ENCODE assay signal across 16 mouse cellular contexts in genomic region chr3:120982218-120982617, GRCm38 (mm10).
DNase-seq lines count a peak whose midpoint lies in the region; ATAC-seq lines count a peak whose summit lies in the region.
"Had no signal": no experiment of that assay in that cellular context is flagged by ENCODE, and none has a peak within 500 bp of the region (broad histone marks: within the 10 kb centered on the region; RNA-seq: fewer than 3 reads in every experiment).

No protein-coding gene starts in this region.

- no peaks in the 10 kb centered on the region for H3K36me3 ChIP-seq in hindbrain, embryonic 11.5 days (ENCODE audit: control insufficient read depth, insufficient read depth, low read length)
- no peaks in the 10 kb centered on the region for H3K36me3 ChIP-seq in hindbrain, embryonic 16.5 days (ENCODE audit: control insufficient read depth, insufficient read depth, low read length)
- H3K36me3 ChIP-seq in forebrain, embryonic 16.5 days (ENCODE audit: control insufficient read depth, insufficient read depth), result no peaks in the 10 kb centered on the region
- no peaks in the 10 kb centered on the region for H3K36me3 ChIP-seq in neural tube, embryonic 15.5 days
- H3K36me3 ChIP-seq: heart, embryonic 12.5 days; intestine, embryonic 15.5 days had no signal

- peak; percentile 5 for DNase-seq in hindbrain, embryonic 11.5 days (ENCODE audit: low spot score)
- DNase-seq in embryo, embryonic 11 days, result peak; percentile 19
- DNase-seq in layer of hippocampus, adult 9-10 months (ENCODE audit: low spot score), result no peak
- no peak for DNase-seq in cerebellum, adult 8-10 months
- DNase-seq: adrenal gland, postnatal 14 days; B cell, adult 2 months; cerebellum, adult 2 months; lung, adult 2 months; lung, postnatal 4 days; right cerebral cortex, adult 18-20 months had no signal

- no peak overlapping the region for H3K4me3 ChIP-seq in hindbrain, embryonic 11.5 days (ENCODE audit: low read depth, low read length)
- H3K4me3 ChIP-seq in hindbrain, embryonic 16.5 days (ENCODE audit: low read length), result no peak overlapping the region
- no peak overlapping the region for H3K4me3 ChIP-seq in forebrain, embryonic 16.5 days (replicated peaks; ENCODE audit: low read length)
- no peak overlapping the region for H3K4me3 ChIP-seq in neural tube, embryonic 15.5 days (replicated peaks)
- H3K4me3 ChIP-seq: heart, embryonic 12.5 days; intestine, embryonic 15.5 days had no signal

- no peak overlapping the region for H3K4me2 ChIP-seq in hindbrain, embryonic 11.5 days (replicated peaks; ENCODE audit: low read depth, low read length)
- no peak overlapping the region for H3K4me2 ChIP-seq in hindbrain, embryonic 16.5 days (ENCODE audit: low read length)
- H3K4me2 ChIP-seq in forebrain, embryonic 16.5 days (ENCODE audit: low read length), result no peak overlapping the region
- H3K4me2 ChIP-seq in neural tube, embryonic 15.5 days, result no peak overlapping the region
- H3K4me2 ChIP-seq: heart, embryonic 12.5 days; intestine, embryonic 15.5 days; liver, embryonic 11.5 days had no signal

- H3K9ac ChIP-seq in hindbrain, embryonic 11.5 days (ENCODE audit: low read depth, low read length), result no peak overlapping the region
- H3K9ac ChIP-seq in hindbrain, embryonic 16.5 days (ENCODE audit: low read depth, low read length), result no peak overlapping the region
- no peak overlapping the region for H3K9ac ChIP-seq in forebrain, embryonic 16.5 days (replicated peaks; ENCODE audit: low read depth, low read length)
- no peak overlapping the region for H3K9ac ChIP-seq in neural tube, embryonic 15.5 days (replicated peaks)
- H3K9ac ChIP-seq: heart, embryonic 12.5 days; intestine, embryonic 15.5 days had no signal

- no peaks in the 10 kb centered on the region for H3K9me3 ChIP-seq in hindbrain, embryonic 11.5 days (ENCODE audit: control insufficient read depth, low read length)
- no peaks in the 10 kb centered on the region for H3K9me3 ChIP-seq in hindbrain, embryonic 16.5 days (ENCODE audit: control insufficient read depth, low read length)
- no peaks in the 10 kb centered on the region for H3K9me3 ChIP-seq in forebrain, embryonic 16.5 days (ENCODE audit: control insufficient read depth, low read length)
- H3K9me3 ChIP-seq in neural tube, embryonic 15.5 days (replicated peaks), result no peaks in the 10 kb centered on the region
- H3K9me3 ChIP-seq: heart, embryonic 12.5 days; intestine, embryonic 15.5 days had no signal

- H3K27me3 ChIP-seq in hindbrain, embryonic 11.5 days (ENCODE audit: control insufficient read depth, insufficient read depth, low read length), result no peaks in the 10 kb centered on the region
- no peaks in the 10 kb centered on the region for H3K27me3 ChIP-seq in hindbrain, embryonic 16.5 days (replicated peaks; ENCODE audit: control insufficient read depth, insufficient read depth, low read length)
- no peaks in the 10 kb centered on the region for H3K27me3 ChIP-seq in forebrain, embryonic 16.5 days (replicated peaks; ENCODE audit: control insufficient read depth, insufficient read depth, low read length)
- no peaks in the 10 kb centered on the region for H3K27me3 ChIP-seq in neural tube, embryonic 15.5 days (replicated peaks)
- H3K27me3 ChIP-seq: heart, embryonic 12.5 days; intestine, embryonic 15.5 days had no signal

- no peaks in the 10 kb centered on the region for H3K4me1 ChIP-seq in hindbrain, embryonic 11.5 days (replicated peaks; ENCODE audit: control insufficient read depth, insufficient read depth, low read length)
- H3K4me1 ChIP-seq in hindbrain, embryonic 16.5 days (ENCODE audit: control insufficient read depth, insufficient read depth, low read depth, low read length), result peaks cover 8% of the 10 kb centered on the region
- peaks cover 20% of the 10 kb centered on the region for H3K4me1 ChIP-seq in forebrain, embryonic 16.5 days (replicated peaks; ENCODE audit: control insufficient read depth, insufficient read depth, low read length)
- peaks cover 14% of the 10 kb centered on the region for H3K4me1 ChIP-seq in neural tube, embryonic 15.5 days
- H3K4me1 ChIP-seq: heart, embryonic 12.5 days; intestine, embryonic 15.5 days had no signal

- 46% methylated on average over 4 of the region's 4 CpGs for WGBS in hindbrain, embryonic 11.5 days
- 42% methylated on average over 4 of the region's 4 CpGs for WGBS in hindbrain, embryonic 16.5 days
- 21% methylated on average over 4 of the region's 4 CpGs for WGBS in forebrain, embryonic 16.5 days
- 46% methylated on average over 4 of the region's 4 CpGs for WGBS in neural tube, embryonic 15.5 days

- ATAC-seq in hindbrain, embryonic 11.5 days (ENCODE audit: low FRiP score), result 0 out of 2 replicates have a peak, but pooled peaks have one; percentile 31
- no peak for ATAC-seq in hindbrain, embryonic 16.5 days
- ATAC-seq in forebrain, embryonic 16.5 days, result peak; percentile 46
- ATAC-seq in neural tube, embryonic 15.5 days (ENCODE audit: low FRiP score), result no peak
- ATAC-seq: intestine, embryonic 15.5 days had no signal

- H3K27ac ChIP-seq in hindbrain, embryonic 11.5 days (ENCODE audit: low read depth, low read length), result no peak overlapping the region
- no peak overlapping the region for H3K27ac ChIP-seq in hindbrain, embryonic 16.5 days (ENCODE audit: low read depth, low read length)
- H3K27ac ChIP-seq in forebrain, embryonic 16.5 days (ENCODE audit: low read length), result peak overlapping the region; percentile 71
- H3K27ac ChIP-seq in neural tube, embryonic 15.5 days (replicated peaks), result peak overlapping the region; percentile 38; the same call in 1 of the 2 replicates
- H3K27ac ChIP-seq: intestine, embryonic 15.5 days had no signal

Comparison
In these comparisons a context has a peak if more than half of its experiments do, and no peak if none do; other contexts are left out.
1. ATAC-seq: peak in hindbrain, embryonic 11.5 days (single experiment) and forebrain, embryonic 16.5 days (single experiment); none in hindbrain, embryonic 16.5 days (single experiment) and neural tube, embryonic 15.5 days (single experiment).
2. DNase-seq: peak in hindbrain, embryonic 11.5 days (single experiment) and embryo, embryonic 11 days (single experiment); none in layer of hippocampus, adult 9-10 months (single experiment) and cerebellum, adult 8-10 months (single experiment).
3. H3K27ac ChIP-seq: peak in forebrain, embryonic 16.5 days (single experiment) and neural tube, embryonic 15.5 days (single experiment); none in hindbrain, embryonic 11.5 days (single experiment) and hindbrain, embryonic 16.5 days (single experiment).